Mouse (Mus musculus): ENCODE measurements around the gene Nupr1l. TPM values are rescaled to one million over a fixed set of nuclear protein-coding genes. Genes with fewer than 3 reads are reported as not detected.
"Not testable (repeated sequence)": the region's sequence is repeated elsewhere in the genome, so short reads cannot be mapped to it uniquely, and the experiment has no call there.

The Nupr1l gene
- polyA plus RNA-seq, 1 experiment from 2014 or later, result 4.2 TPM

DNA sequence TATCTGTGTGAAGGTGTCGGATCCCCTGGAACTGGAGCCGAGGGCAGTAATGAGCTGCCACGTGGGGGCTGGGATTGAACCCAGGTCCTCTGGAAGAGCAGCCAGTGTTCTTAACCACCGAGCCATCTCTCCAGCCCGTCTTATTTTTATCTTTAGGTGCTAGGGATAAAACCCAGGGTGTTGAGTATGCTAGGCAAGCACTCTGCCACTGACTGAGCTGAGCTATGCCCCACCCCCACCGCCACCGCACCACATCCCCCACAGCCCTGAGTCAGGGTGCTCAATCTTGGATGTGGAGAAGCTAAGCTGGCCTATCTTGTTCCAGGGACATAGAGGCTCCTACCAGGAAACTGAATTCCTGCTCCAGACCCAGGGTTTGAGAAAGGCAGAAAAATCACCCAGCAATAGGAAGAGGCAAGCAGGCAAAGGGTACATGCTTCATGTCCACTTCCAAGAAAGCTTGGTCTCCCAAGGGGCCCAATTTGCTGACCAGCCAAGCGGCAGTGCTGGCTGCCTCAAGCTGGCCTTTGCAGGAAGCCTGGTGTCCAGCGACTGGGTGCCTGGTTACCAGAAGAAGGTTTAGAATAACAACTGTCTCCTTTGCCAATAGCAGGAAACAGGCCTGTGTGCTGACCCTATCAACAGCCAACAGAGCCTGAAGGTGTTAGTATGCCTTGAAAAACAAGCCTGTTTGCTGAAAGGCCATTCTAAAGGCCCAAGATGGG is 30.4 kb upstream of the Nupr1l start:
- H3K36me3 ChIP-seq (ENCODE audit: control insufficient read depth, insufficient read depth, low read length), result peaks cover 22% of the 10 kb centered on the region
- H3K27me3 ChIP-seq (ENCODE audit: control insufficient read depth, insufficient read depth, low read depth, low read length), result no peaks in the 10 kb centered on the region
- H3K4me2 ChIP-seq (ENCODE audit: low read length), result no peak overlapping the region
- no peak overlapping the region for H3K9ac ChIP-seq (ENCODE audit: low read depth, low read length)
- no peaks in the 10 kb centered on the region for H3K4me1 ChIP-seq (ENCODE audit: control insufficient read depth, insufficient read depth, low read length)
- ATAC-seq, result no peak
- WGBS, result 77% methylated on average over 9 of the region's 9 CpGs
- no peaks in the 10 kb centered on the region for H3K9me3 ChIP-seq (replicated peaks; ENCODE audit: control insufficient read depth, low read length, poor library complexity, severe bottlenecking)
- H3K4me3 ChIP-seq (ENCODE audit: low read depth, low read length), result no peak overlapping the region
- no peak overlapping the region for H3K27ac ChIP-seq (ENCODE audit: low read length)

DNA sequence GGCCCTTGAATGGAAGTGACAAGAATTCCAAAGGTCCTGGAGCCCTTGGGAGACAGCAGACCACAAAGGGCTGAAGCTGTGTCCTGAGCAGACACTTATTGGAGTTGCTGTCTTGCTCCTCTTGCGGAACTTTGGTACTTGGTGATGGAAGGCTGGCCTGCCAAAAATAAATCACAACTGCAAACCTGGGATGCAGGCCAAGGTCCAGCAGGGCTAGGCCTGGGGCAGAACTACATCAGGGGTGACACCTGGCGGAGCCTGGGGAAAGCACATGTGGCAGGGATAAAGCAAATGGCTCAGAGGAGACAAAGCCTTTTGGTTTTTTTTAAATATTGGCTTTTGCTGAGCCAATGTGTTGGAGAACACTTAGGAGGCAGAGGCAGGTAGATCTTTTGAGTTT is 29.4 kb upstream of the Nupr1l start:
- no peak for ATAC-seq
- H3K27me3 ChIP-seq (ENCODE audit: control insufficient read depth, insufficient read depth, low read depth, low read length), result no peaks in the 10 kb centered on the region
- no peaks in the 10 kb centered on the region for H3K4me1 ChIP-seq (ENCODE audit: control insufficient read depth, insufficient read depth, low read length)
- 56% methylated on average over 2 of the region's 2 CpGs for WGBS
- peaks cover 27% of the 10 kb centered on the region for H3K36me3 ChIP-seq (ENCODE audit: control insufficient read depth, insufficient read depth, low read length)
- H3K9ac ChIP-seq (ENCODE audit: low read depth, low read length), result no peak overlapping the region
- H3K27ac ChIP-seq (ENCODE audit: low read length), result no peak overlapping the region
- no peak overlapping the region for H3K4me3 ChIP-seq (ENCODE audit: low read depth, low read length)
- H3K4me2 ChIP-seq (ENCODE audit: low read length), result no peak overlapping the region
- H3K9me3 ChIP-seq (replicated peaks; ENCODE audit: control insufficient read depth, low read length, poor library complexity, severe bottlenecking), result no peaks in the 10 kb centered on the region

DNA sequence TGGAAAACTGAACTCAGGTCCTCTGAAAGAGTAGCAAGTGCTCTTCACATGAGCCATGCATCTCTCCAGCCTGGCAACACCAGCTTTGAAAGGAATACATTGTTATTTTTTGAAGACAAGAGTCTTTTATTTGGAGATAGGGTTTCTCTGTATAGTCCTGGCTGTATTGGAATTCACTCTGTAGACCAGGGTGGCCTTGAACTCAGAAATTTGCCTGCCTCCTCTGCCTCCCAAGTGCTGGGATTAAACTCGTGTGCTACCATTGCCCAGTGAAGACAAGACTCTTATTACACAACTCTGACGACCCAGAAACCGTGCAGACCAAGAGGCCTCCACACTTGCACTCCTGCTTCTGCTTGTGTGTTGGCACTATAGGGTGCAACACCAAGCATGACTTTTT is 28.5 kb upstream of the Nupr1l start:
- H3K4me1 ChIP-seq (ENCODE audit: control insufficient read depth, insufficient read depth, low read length), result peaks cover 5% of the 10 kb centered on the region
- H3K9me3 ChIP-seq (replicated peaks; ENCODE audit: control insufficient read depth, low read length, poor library complexity, severe bottlenecking), result no peaks in the 10 kb centered on the region
- H3K4me3 ChIP-seq (ENCODE audit: low read depth, low read length), result no peak overlapping the region
- no peaks in the 10 kb centered on the region for H3K27me3 ChIP-seq (ENCODE audit: control insufficient read depth, insufficient read depth, low read depth, low read length)
- H3K27ac ChIP-seq (ENCODE audit: low read length), result no peak overlapping the region
- 72% methylated on average over 3 of the region's 3 CpGs for WGBS
- H3K4me2 ChIP-seq (ENCODE audit: low read length), result no peak overlapping the region
- no peak overlapping the region for H3K9ac ChIP-seq (ENCODE audit: low read depth, low read length)
- peaks cover 27% of the 10 kb centered on the region for H3K36me3 ChIP-seq (ENCODE audit: control insufficient read depth, insufficient read depth, low read length)
- no peak for ATAC-seq

DNA sequence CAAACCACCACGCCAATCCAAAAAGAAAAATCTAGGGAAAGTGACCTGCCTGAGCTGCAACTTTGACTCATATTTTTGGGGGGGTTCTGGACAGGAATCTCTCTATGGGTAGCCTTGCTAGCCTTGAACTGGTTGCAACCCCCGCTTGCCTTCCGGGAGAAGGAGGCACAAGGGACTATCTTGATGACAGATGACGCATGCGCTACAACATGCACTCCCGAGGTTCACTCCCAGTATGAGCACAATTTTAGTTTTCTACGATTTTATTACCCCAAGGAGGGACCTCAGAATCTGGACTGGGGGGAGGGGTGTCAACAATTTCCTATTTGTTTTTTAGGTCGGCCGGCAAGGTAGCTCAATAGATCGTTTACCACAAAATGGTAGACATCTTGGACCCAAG is 22.1 kb upstream of the Nupr1l start:
- Histone ChIP-seq H3K4me2 (ENCODE audit: low read length) (peak overlapping the region; percentile 86), H3K27ac (ENCODE audit: low read length) (peak overlapping the region; percentile 91), H3K27me3 (ENCODE audit: control insufficient read depth, insufficient read depth, low read depth, low read length) (no peaks in the 10 kb centered on the region), H3K4me3 (ENCODE audit: low read depth, low read length) (peak overlapping the region; percentile 89), H3K9me3 (replicated peaks; ENCODE audit: control insufficient read depth, low read length, poor library complexity, severe bottlenecking) (no peaks in the 10 kb centered on the region), H3K9ac (ENCODE audit: low read depth, low read length) (peak overlapping the region; percentile 91), H3K4me1 (ENCODE audit: control insufficient read depth, insufficient read depth, low read length) (peaks cover 23% of the 10 kb centered on the region), H3K36me3 (ENCODE audit: control insufficient read depth, insufficient read depth, low read length) (peaks cover 14% of the 10 kb centered on the region)
- ATAC-seq, result no peak
- 43% methylated on average over 10 of the region's 10 CpGs for WGBS

DNA sequence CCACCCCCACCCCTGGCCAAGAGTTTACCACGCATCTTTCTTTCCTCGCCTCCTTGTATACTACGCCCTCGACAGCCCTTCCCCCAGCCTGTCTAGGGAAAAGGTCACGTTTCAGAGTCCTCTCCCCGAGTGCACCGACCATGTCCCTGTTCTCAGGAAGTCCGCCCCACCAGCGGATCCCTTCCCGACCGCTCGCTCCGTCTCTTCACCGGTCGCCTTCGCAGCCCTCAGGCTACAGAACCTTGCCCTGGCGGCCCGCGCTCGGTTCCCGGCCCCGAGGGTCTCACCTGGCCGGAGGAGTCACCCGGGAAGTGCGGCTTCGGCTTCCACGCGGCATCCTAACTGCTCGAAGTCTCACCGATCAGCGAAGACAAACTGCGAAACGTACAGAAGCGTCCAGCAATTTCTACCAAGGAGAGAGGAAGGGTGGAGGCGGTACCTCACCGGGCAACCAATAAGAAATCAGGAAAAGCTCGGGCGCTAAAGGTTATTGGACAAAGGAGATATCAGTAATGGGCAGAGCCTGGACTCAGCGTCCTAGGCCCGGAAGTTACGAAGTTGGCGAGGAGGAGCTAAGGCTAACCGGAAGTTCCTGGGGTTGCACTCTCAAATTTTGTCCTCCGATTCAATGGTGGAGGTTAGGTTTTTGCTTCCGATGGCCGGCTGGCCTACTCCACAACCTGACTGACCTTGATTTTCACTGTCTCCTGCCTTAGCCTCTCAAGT is 21.3 kb upstream of the Nupr1l start, which contains the start of gene Chchd2:
Chchd2 (minus strand) TSS at position 560 of the 726 bp plus-strand sequence.
- peak within 1 kb of the TSS; percentile 86 for H3K4me2 ChIP-seq (ENCODE audit: low read length)
- WGBS, result under 1% methylated on average over 46 of the region's 46 CpGs
- ATAC-seq, result peak; percentile 99
- peak within 1 kb of the TSS; percentile 91 for H3K27ac ChIP-seq (ENCODE audit: low read length)
- peak within 1 kb of the TSS; percentile 89 for H3K4me3 ChIP-seq (ENCODE audit: low read depth, low read length)
- peaks cover 23% of the 10 kb centered on the region for H3K4me1 ChIP-seq (ENCODE audit: control insufficient read depth, insufficient read depth, low read length)
- H3K9me3 ChIP-seq (replicated peaks; ENCODE audit: control insufficient read depth, low read length, poor library complexity, severe bottlenecking), result no peaks in the 10 kb centered on the region
- no peaks in the 10 kb centered on the region for H3K27me3 ChIP-seq (ENCODE audit: control insufficient read depth, insufficient read depth, low read depth, low read length)
- H3K36me3 ChIP-seq (ENCODE audit: control insufficient read depth, insufficient read depth, low read length), result peaks cover 6% of the 10 kb centered on the region; the same call in 1 of the 2 replicates
- peak within 1 kb of the TSS; percentile 91 for H3K9ac ChIP-seq (ENCODE audit: low read depth, low read length)

- 93% methylated on average over 4 of the region's 7 CpGs for WGBS
- H3K27ac ChIP-seq (ENCODE audit: low read length); ATAC-seq: not testable (repeated sequence)
Observed at GRCm38 (mm10) chr5:129890390-129890789, 17.9 kb upstream of the Nupr1l start.

DNA sequence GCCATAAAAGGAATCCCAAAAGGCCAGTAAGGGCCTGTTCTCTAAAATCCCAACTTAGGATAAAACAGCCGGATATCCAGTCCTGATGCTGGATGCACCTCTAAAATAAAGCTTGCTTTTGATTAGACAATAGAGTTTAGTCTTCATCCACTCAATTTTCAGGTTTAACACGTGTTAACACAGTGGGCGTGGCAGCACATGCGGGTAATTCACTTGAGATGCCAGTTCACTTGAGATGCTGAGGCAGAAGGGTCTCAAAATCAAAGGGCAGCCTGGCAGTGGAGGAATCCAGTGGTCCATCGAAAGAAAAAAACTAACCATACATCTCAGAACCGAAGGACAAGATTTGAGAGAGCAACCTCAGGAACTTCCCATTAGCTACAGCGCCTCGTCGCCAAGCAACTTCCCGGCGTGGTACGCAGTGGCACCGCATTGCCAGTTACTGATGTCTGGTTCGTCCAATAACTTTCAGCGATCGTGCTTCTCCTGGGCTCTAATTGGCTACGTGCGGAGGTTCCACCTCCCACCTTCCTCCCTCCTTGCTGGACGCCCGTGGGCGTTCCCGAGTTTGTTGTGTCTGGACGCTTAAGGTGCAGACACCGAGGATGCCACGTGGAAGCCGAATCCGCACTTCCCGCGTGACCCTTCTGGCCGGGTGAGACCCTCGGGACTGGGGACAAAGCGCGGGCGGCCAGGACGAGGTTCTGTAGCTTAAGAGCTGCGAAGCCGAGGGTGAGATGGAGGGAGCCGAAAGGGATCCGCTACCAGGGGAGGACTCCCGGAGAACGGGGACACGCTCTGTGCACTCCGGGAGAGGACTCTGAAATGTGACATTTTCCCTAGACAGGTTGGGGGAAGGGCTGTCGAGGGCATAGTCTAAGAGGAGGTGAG is 12.9 kb upstream of the Nupr1l start, which contains the start of gene Zbed5:
Zbed5 (plus strand) TSS at position 526 of the 891 bp plus-strand sequence.
- Histone ChIP-seq H3K9me3 (replicated peaks; ENCODE audit: control insufficient read depth, low read length, poor library complexity, severe bottlenecking) (no peaks in the 10 kb centered on the region), H3K27me3 (ENCODE audit: control insufficient read depth, insufficient read depth, low read depth, low read length) (no peaks in the 10 kb centered on the region), H3K4me3 (ENCODE audit: low read depth, low read length) (peak within 1 kb of the TSS; percentile 68), H3K4me1 (ENCODE audit: control insufficient read depth, insufficient read depth, low read length) (peaks cover 11% of the 10 kb centered on the region), H3K4me2 (ENCODE audit: low read length) (peak within 1 kb of the TSS; percentile 74), H3K36me3 (ENCODE audit: control insufficient read depth, insufficient read depth, low read length) (no peaks in the 10 kb centered on the region), H3K27ac (ENCODE audit: low read length) (peak within 1 kb of the TSS; percentile 58; the same call in 1 of the 2 replicates), H3K9ac (ENCODE audit: low read depth, low read length) (peak within 1 kb of the TSS; percentile 76)
- 1% methylated on average over 44 of the region's 44 CpGs for WGBS
- peak; percentile 100 for ATAC-seq

More at GRCm38 (mm10) chr5:129890390-129890789, 17.9 kb upstream of the Nupr1l start:
- not testable (repeated sequence) for H3K27me3 ChIP-seq (ENCODE audit: control insufficient read depth, insufficient read depth, low read depth, low read length); H3K9me3 ChIP-seq (replicated peaks; ENCODE audit: control insufficient read depth, low read length, poor library complexity, severe bottlenecking); H3K36me3 ChIP-seq (ENCODE audit: control insufficient read depth, insufficient read depth, low read length); H3K4me2 ChIP-seq (ENCODE audit: low read length); H3K4me3 ChIP-seq (ENCODE audit: low read depth, low read length); H3K9ac ChIP-seq (ENCODE audit: low read depth, low read length)
- H3K4me1 ChIP-seq (ENCODE audit: control insufficient read depth, insufficient read depth, low read length), result peaks cover 18% of the 10 kb centered on the region

GRCm38 (mm10) chr5:129898449-129898848 is 9.9 kb upstream of the Nupr1l start, which contains the start of gene Phkg1:
TSS of gene Phkg1 (minus strand) at chr5:129898549.
- H3K27me3 ChIP-seq (ENCODE audit: control insufficient read depth, insufficient read depth, low read depth, low read length), result no peaks in the 10 kb centered on the region
- H3K4me3 ChIP-seq (ENCODE audit: low read depth, low read length), result no peak within 1 kb of the TSS
- ATAC-seq, result no peak
- no peaks in the 10 kb centered on the region for H3K9me3 ChIP-seq (replicated peaks; ENCODE audit: control insufficient read depth, low read length, poor library complexity, severe bottlenecking)
- no peak within 1 kb of the TSS for H3K27ac ChIP-seq (ENCODE audit: low read length)
- peaks cover 17% of the 10 kb centered on the region for H3K36me3 ChIP-seq (ENCODE audit: control insufficient read depth, insufficient read depth, low read length)
- H3K4me2 ChIP-seq (ENCODE audit: low read length), result no peak within 1 kb of the TSS
- H3K9ac ChIP-seq (ENCODE audit: low read depth, low read length), result no peak within 1 kb of the TSS
- 92% methylated on average over 1 of the region's 1 CpGs for WGBS
- peaks cover 11% of the 10 kb centered on the region for H3K4me1 ChIP-seq (ENCODE audit: control insufficient read depth, insufficient read depth, low read length)
